Mouse (Mus musculus) layer of hippocampus, adult 9-10 months (tissue): Measurements from ENCODE around the gene Naxd.
A peak's percentile ranks its signal among the peaks of the same experiment; 100 is the strongest.

Source experiments
- DNase-seq: peaks from one replicate; pipeline ENCODE4 v3.0.0; 2022; ENCODE audit warnings: low spot score

Naxd gene

GRCm38 (mm10) chr8:11556691-11557423 is 59.6 kb downstream of the Naxd start:
- DNase-seq: no peak

- no peak for DNase-seq
Observed at GRCm38 (mm10) chr8:11557424-11557767, 60.1 kb downstream of the Naxd start.

DNA sequence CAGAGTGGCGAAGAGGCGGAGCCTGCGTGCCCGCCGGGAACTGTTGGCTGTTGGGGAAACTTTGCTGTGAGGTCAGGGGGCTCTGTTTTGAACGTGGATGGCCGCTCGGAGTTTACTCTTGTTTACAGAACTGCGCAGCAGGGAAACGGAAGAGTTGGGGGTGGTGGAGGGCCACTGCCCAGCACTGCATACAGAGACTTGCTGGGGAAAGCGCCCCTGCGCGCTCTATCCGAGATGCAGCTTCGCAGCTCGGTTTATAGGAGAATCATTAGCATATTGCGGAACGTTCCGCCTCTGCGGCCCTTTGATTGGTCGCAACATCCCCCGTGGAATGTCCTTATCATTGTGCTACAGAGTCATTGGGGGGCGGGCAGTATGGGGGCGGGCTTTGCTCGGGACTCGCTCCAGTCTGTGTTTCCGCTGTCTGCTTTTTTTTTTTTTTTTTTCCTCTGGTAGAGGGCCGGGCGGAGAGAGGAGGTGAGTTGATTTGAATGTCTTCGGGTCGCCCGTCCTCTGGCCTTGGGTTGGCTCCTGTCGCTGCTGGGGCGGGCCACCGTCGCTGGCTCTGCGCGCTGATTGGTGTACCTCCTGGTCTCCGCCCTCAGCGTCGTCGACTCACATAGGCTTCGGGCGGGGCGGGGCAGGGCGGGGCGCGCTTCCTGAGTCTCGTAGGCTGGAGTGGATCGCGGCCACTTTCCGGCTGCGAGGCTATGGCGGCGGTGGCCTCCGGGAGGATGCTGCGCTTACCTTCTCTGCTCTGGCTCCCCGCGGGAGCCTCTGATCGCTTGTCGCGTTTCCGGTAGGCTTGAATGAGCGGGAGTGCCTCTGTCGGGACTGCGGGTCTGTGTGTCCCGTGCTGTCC is 60.7 kb downstream of the Naxd start:
- DNase-seq: peak; percentile 92

DNA sequence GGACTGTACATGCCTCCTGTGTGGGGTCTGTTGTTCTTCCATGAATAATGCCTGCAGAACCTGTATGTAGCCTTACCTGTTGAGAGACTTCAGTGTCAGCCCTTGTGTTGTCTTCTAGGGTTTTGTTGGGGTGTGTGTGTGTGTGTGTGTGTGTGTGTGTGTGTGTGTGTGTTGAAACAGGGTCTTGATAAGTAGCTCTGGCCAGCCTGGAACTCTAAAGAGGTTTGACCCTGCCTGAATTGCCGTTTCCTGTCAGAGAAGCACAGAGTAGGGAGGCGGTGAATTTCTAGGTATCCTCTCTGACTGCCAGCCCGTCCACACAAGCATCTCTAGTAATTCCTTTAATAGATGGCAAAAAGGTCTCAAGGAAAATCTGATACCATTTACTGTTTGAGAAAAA is 62.2 kb downstream of the Naxd start:
- no peak for DNase-seq

- DNase-seq: no peak
Observed at GRCm38 (mm10) chr8:11560220-11560619, 62.9 kb downstream of the Naxd start.

DNA sequence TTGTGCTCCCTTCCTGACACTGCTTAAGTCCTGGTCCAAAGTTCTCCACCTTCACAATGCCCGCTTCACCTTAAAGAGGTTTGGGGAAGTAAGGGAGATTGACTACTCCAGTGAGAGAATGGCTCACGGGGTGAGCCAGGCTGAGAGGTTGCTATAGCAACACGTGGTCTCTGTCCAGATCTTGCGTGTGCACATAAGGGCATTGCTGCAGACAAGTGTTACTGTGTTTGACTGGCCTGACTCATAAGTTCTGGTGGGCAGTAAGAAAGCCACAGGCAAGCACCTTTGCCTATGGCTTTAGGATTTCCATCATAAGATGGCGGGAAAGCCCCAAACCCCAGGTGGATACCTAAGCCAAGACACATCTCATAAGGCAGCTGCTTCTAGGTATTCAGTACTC is 66.9 kb downstream of the Naxd start:
- DNase-seq: no peak
